Mouse (Mus musculus): ENCODE measurements around the gene Acvr1b. TPM values are rescaled to one million over a fixed set of nuclear protein-coding genes. Genes with fewer than 3 reads are reported as not detected.

Gene Acvr1b
- polyA plus RNA-seq, 1 experiment from 2014 or later: 14.3 TPM

DNA sequence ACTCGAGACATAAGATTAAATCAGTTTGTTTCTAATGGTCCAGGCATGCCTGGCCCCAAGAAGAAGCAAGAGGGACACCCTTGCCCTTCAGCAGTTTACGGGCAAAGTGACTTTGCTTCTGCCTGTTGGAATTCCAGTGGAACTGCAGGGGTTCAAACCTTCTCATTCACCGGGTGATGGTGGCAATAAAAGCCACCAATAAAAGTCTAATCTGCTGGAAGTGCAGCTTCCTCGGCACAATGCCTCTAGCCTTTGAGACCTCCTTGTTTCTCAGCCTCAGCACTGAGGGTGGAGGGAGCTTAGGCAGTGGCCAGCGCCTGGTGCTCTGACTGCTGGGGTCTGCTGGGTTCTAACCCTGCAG, 7.2 kb downstream of the Acvr1b start:
- no peaks in the 10 kb centered on the region for H3K27me3 ChIP-seq
- peaks cover 12% of the 10 kb centered on the region for H3K36me3 ChIP-seq (ENCODE audit: poor library complexity, severe bottlenecking)
- WGBS: 18% methylated on average over 5 of the region's 5 CpGs
- H3K27ac ChIP-seq: no peak overlapping the region
- H3K4me2 ChIP-seq: no peak overlapping the region
- H3K9ac ChIP-seq: no peak overlapping the region
- H3K9me3 ChIP-seq (replicated peaks): no peaks in the 10 kb centered on the region
- no peak overlapping the region for H3K4me3 ChIP-seq
- H3K4me1 ChIP-seq: peaks cover 66% of the 10 kb centered on the region
- no peak for ATAC-seq

DNA sequence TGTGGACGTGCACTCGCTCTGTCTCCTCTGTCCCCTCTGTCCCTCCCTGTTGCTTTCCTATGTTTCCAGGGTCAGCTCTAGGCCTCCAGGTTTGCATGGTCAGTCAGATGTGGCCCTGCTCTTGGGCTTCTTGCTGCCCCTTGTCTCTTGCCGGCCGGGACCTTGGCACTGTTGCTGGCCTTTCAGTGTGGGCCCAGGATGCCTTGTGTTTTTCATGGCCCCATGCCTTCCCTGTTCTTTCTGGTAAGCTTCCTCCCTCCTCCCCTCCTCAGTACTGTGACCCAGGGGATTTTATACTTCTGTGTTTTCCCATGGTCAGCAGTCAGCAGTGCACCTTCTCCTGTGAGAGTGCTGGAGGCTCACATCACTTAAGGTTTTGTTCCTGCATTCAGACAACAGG, 7.6 kb downstream of the Acvr1b start:
- Histone ChIP-seq H3K4me2 (no peak overlapping the region), H3K27ac (no peak overlapping the region)
- WGBS: 7% methylated on average over 4 of the region's 4 CpGs

DNA sequence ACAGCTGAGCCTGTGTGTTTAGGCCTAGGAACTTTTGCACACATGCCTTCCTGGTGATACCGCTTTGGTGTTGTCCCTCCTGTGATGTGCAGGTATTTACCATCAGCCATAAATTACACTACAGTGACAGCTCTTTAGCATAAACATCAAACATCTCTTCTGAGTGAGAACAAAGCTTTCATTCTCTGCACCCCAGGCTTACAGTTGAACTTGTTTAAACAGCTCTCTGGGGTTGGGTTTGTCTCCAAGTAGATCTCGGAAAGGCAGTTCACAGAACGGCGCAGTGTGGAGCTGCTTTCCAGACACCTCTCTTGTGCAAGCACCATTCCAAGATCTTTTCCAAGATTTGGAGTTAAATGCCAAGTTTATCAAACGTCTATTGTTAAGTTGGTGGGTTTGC, 8.8 kb downstream of the Acvr1b start:
- 48% methylated on average over 5 of the region's 5 CpGs for WGBS
- Histone ChIP-seq H3K9me3 (replicated peaks) (no peaks in the 10 kb centered on the region), H3K27me3 (no peaks in the 10 kb centered on the region)

More for the DNA sequence above, 7.6 kb downstream of the Acvr1b start:
- H3K36me3 ChIP-seq (ENCODE audit: poor library complexity, severe bottlenecking): peaks cover 12% of the 10 kb centered on the region
- H3K4me3 ChIP-seq: no peak overlapping the region
- H3K9ac ChIP-seq: 0 out of 2 replicates have a peak overlapping the region, but pooled peaks have one; percentile 32
- no peaks in the 10 kb centered on the region for H3K27me3 ChIP-seq
- no peaks in the 10 kb centered on the region for H3K9me3 ChIP-seq (replicated peaks)
- ATAC-seq: no peak
- peaks cover 62% of the 10 kb centered on the region for H3K4me1 ChIP-seq

DNA sequence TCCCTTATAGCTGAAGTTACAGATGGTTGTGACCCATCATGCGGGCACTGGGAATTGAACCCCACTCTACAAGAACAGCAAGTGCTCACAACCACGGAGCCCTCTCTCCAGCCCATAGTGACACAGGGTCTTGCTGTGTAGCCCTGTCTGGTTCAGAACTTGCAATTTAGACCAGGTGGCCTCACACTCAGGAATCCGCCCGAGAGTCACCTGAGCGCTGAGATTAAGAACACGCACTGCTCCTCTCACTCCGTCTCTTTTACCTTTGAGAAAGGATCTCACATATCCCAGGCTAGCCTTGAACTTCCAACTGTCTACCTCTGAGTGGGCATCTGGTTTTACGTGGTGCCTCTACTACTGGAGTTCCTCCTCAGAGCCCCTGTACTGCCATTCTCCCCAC, 10.4 kb downstream of the Acvr1b start:
- no peaks in the 10 kb centered on the region for H3K9me3 ChIP-seq (replicated peaks)
- WGBS: 96% methylated on average over 8 of the region's 8 CpGs
- ATAC-seq: no peak
- H3K9ac ChIP-seq: no peak overlapping the region
- H3K4me2 ChIP-seq: no peak overlapping the region
- H3K27ac ChIP-seq: no peak overlapping the region
- H3K27me3 ChIP-seq: no peaks in the 10 kb centered on the region
- peaks cover 35% of the 10 kb centered on the region for H3K4me1 ChIP-seq
- no peak overlapping the region for H3K4me3 ChIP-seq
- peaks cover 15% of the 10 kb centered on the region for H3K36me3 ChIP-seq (ENCODE audit: poor library complexity, severe bottlenecking)

More for the DNA sequence above, 8.8 kb downstream of the Acvr1b start:
- no peak overlapping the region for H3K9ac ChIP-seq
- H3K4me2 ChIP-seq: no peak overlapping the region
- peaks cover 51% of the 10 kb centered on the region for H3K4me1 ChIP-seq
- H3K27ac ChIP-seq: no peak overlapping the region
- ATAC-seq: no peak
- no peak overlapping the region for H3K4me3 ChIP-seq
- H3K36me3 ChIP-seq (ENCODE audit: poor library complexity, severe bottlenecking): peaks cover 15% of the 10 kb centered on the region

DNA sequence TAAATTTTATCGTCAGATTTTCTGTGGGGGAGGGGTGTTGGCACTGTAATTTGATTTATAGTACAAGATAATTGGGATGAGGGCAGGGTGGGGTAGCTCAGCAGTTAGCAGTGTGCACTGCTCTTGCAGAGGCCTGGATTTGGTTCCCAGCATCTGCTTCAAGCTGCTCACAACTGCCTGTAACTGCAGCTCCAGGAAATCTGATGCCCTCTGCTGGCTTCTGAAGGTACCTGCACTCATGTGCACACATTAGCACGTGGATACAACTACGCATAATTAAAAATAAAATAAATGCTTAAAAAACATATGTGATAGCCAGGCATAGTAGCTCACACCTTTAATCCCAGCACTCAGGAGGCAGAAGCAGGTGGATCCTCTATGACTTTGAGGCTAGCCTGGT, 11.7 kb downstream of the Acvr1b start:
- no peak overlapping the region for H3K4me3 ChIP-seq
- ATAC-seq: no peak
- peaks cover 38% of the 10 kb centered on the region for H3K4me1 ChIP-seq
- H3K9ac ChIP-seq: no peak overlapping the region
- H3K27me3 ChIP-seq: no peaks in the 10 kb centered on the region; the same call in 1 of the 2 replicates
- peaks cover 15% of the 10 kb centered on the region for H3K36me3 ChIP-seq (ENCODE audit: poor library complexity, severe bottlenecking)
- no peak overlapping the region for H3K4me2 ChIP-seq
- no peak overlapping the region for H3K27ac ChIP-seq
- WGBS: 96% methylated on average over 3 of the region's 3 CpGs
- H3K9me3 ChIP-seq (replicated peaks): no peaks in the 10 kb centered on the region

DNA sequence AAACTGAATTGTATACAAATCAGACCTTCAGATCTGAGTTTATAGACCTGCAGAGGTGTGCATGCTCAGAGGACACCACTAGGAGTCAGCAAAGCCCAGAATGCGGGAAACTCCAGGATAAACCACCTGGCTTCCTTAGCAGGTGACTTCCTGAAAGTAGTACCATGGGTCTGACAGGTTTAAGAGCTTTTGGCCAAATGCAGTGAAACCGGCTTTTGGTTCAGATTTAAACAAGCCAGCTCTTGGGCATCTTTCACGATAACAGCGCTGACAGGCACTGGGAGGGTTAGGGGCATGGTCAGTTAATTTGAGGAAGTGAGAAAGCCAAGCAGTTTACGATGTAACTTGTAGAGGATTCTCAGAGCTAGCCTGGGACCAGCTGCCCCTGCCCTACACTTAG, 14.0 kb downstream of the Acvr1b start:
- H3K4me1 ChIP-seq: peaks cover 38% of the 10 kb centered on the region
- peaks cover 15% of the 10 kb centered on the region for H3K36me3 ChIP-seq (ENCODE audit: poor library complexity, severe bottlenecking)
- 90% methylated on average over 5 of the region's 5 CpGs for WGBS
- H3K4me3 ChIP-seq: no peak overlapping the region
- no peaks in the 10 kb centered on the region; the same call in 1 of the 2 replicates for H3K27me3 ChIP-seq
- H3K27ac ChIP-seq: no peak overlapping the region
- H3K9ac ChIP-seq: no peak overlapping the region
- H3K9me3 ChIP-seq (replicated peaks): no peaks in the 10 kb centered on the region
- H3K4me2 ChIP-seq: no peak overlapping the region
- no peak for ATAC-seq

DNA sequence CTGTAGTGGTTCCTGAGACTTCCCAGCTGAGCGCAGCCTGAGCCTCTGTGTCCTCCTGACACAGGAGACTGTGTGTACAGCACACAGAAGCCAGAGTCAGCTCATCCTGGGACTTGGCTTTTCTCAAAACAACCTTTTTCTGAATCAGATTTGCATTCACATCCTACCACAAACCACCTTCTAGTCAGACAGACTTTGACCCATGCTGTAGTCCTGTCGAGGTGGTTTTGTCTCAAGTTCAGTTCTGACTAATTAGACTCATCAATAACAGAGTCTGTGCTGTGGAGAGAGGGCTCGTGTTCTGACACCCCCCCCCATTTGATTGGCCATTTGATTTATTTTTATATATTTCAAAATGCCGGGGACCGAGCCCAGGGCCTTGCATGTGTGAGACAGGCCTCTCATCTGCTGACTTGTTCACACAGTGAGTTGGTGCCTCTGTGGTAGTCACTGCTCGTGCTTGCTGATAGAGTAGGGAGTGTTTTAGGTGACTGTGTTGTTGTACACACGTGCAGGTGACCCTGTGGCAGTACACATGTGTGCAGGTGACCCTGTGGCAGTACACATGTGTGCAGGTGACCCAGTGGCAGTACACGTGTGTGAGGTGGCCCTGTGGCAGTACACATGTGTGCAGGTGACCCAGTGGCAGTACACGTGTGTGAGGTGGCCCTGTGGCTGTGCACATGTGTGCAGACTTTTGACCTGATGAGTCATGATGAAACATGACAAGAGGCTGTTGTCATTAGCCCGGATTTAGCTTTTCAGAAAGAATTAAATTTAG, 16.3 kb downstream of the Acvr1b start:
- no peak overlapping the region for H3K9ac ChIP-seq
- ATAC-seq: no peak
- H3K4me3 ChIP-seq: no peak overlapping the region
- H3K36me3 ChIP-seq (ENCODE audit: poor library complexity, severe bottlenecking): peaks cover 23% of the 10 kb centered on the region
- H3K9me3 ChIP-seq (replicated peaks): no peaks in the 10 kb centered on the region
- peaks cover 44% of the 10 kb centered on the region for H3K4me1 ChIP-seq
- no peak overlapping the region for H3K27ac ChIP-seq
- H3K27me3 ChIP-seq: peaks cover 4% of the 10 kb centered on the region
- no peak overlapping the region for H3K4me2 ChIP-seq
- WGBS: 73% methylated on average over 10 of the region's 10 CpGs

DNA sequence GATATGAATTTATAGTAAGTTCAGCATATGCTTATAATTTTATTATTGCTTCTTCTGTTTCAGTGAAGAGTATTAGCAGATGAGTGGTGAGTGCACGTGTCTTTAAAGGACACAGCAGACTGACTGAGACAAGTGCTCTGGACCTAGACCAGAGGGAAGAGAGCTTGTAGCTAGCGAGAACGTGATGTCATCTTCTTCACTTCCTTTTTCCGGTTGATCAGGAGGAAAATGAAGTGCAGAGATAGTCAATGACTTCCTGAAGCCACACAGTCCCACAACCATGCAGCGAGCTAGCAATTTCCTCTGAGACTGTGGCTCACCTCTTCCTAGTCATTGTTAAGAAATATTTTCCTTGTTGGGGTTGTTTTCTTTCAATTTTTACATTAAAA, 16.9 kb downstream of the Acvr1b start:
- no peak overlapping the region for H3K4me2 ChIP-seq
- no peak overlapping the region for H3K9ac ChIP-seq
- ATAC-seq: no peak
- no peak overlapping the region for H3K27ac ChIP-seq
- no peak overlapping the region for H3K4me3 ChIP-seq
- H3K4me1 ChIP-seq: peaks cover 44% of the 10 kb centered on the region
- H3K36me3 ChIP-seq (ENCODE audit: poor library complexity, severe bottlenecking): peaks cover 25% of the 10 kb centered on the region
- no peaks in the 10 kb centered on the region for H3K9me3 ChIP-seq (replicated peaks)
- peaks cover 4% of the 10 kb centered on the region for H3K27me3 ChIP-seq
- WGBS: 67% methylated on average over 5 of the region's 5 CpGs

DNA sequence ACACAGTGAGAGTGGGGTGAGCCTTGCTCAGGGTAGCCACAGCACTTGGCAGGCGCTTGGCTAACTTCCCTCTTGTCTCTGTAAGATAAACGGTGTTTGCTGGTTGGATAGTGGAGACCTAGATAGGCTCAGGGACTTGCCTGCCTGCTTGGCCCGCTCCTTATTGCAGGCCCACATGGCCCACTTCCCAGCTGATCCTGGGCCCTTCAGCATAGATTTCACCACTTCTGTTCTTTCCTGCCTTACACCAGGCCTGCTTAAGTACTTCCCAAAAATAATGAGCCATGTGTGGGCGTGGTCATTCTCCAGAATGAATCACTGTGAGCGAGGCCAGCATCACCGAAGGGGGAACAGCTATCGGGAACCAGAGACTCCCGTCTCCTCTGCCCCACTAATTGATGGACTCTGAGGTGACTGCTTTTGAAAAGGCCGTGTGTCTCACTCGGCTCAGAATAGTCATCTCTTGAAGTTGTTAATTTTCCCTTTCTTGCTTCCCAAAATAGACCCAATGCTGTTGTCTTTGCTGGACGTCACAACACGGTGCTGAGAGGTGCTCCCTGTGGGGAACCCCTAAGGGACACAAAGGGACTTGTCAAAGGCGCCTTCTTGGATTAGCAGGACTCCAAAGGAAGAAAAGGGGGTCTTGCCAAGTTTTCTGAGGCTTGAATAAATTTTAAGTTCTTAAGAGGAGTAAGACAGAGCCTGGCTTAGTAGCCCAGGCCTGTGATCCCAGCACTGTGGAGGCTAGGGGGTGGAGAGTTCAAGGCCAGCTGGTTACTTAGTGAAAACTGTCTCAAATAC, 17.8 kb downstream of the Acvr1b start:
- peaks cover 4% of the 10 kb centered on the region for H3K27me3 ChIP-seq
- H3K27ac ChIP-seq: peak overlapping the region; percentile 49
- no peaks in the 10 kb centered on the region for H3K9me3 ChIP-seq (replicated peaks)
- H3K36me3 ChIP-seq (ENCODE audit: poor library complexity, severe bottlenecking): peaks cover 34% of the 10 kb centered on the region
- ATAC-seq: peak; percentile 89
- H3K4me2 ChIP-seq: peak overlapping the region; percentile 29
- no peak overlapping the region for H3K4me3 ChIP-seq
- peak overlapping the region; percentile 34; the same call in 1 of the 2 replicates for H3K9ac ChIP-seq
- H3K4me1 ChIP-seq: peaks cover 44% of the 10 kb centered on the region
- 6% methylated on average over 13 of the region's 13 CpGs for WGBS

DNA sequence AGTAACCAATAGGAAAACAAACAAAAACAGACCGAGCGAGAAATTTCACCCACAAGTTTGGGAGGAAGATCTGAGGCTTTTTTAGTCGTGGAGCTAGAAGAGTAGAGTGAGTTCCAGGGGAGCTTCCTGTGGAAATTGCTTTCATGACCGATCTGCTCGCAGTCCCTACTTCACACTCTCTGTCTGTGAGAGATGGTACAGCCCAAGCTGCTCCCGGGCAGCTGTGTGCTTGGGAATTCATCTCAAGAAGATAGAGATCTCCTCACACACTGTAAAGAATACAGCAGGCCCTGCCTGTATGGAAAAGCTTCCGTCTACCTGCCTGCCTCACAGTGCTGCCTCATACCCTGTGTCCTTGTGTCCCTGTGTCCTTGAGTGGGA, 18.4 kb downstream of the Acvr1b start:
- 0 out of 2 replicates have a peak overlapping the region, but pooled peaks have one; percentile 49 for H3K27ac ChIP-seq
- peaks cover 35% of the 10 kb centered on the region for H3K36me3 ChIP-seq (ENCODE audit: poor library complexity, severe bottlenecking)
- no peak overlapping the region for H3K4me2 ChIP-seq
- H3K9me3 ChIP-seq (replicated peaks): no peaks in the 10 kb centered on the region
- H3K4me1 ChIP-seq: peaks cover 44% of the 10 kb centered on the region
- H3K27me3 ChIP-seq: peaks cover 4% of the 10 kb centered on the region
- no peak for ATAC-seq
- no peak overlapping the region for H3K9ac ChIP-seq
- WGBS: 28% methylated on average over 7 of the region's 7 CpGs
- H3K4me3 ChIP-seq: no peak overlapping the region

DNA sequence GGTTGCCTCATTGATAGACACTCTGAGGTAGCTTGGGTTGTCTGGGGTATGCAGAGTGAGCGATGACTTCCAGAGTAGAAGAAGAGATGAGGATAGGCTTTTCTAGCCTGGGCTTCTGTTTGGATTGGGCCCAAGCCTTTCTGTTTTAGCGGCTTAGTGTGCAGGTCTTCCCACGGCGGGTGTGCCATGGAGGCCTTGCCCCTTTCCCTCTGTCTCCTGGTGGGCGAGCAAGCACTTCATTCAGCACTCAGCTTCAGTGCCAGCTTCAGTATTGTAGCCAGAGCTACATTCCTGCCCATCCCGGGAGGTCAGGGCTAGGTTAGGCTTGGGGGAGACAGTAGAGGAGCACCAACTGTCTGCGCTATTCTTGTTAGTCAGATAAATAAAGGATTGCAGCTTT, 18.8 kb downstream of the Acvr1b start:
- ATAC-seq: no peak
- H3K27me3 ChIP-seq: peaks cover 4% of the 10 kb centered on the region
- H3K36me3 ChIP-seq (ENCODE audit: poor library complexity, severe bottlenecking): peaks cover 35% of the 10 kb centered on the region
- no peak overlapping the region for H3K27ac ChIP-seq
- no peaks in the 10 kb centered on the region for H3K9me3 ChIP-seq (replicated peaks)
- H3K4me1 ChIP-seq: peaks cover 44% of the 10 kb centered on the region
- H3K4me3 ChIP-seq: no peak overlapping the region
- H3K9ac ChIP-seq: no peak overlapping the region
- no peak overlapping the region for H3K4me2 ChIP-seq
- WGBS: 80% methylated on average over 7 of the region's 7 CpGs

DNA sequence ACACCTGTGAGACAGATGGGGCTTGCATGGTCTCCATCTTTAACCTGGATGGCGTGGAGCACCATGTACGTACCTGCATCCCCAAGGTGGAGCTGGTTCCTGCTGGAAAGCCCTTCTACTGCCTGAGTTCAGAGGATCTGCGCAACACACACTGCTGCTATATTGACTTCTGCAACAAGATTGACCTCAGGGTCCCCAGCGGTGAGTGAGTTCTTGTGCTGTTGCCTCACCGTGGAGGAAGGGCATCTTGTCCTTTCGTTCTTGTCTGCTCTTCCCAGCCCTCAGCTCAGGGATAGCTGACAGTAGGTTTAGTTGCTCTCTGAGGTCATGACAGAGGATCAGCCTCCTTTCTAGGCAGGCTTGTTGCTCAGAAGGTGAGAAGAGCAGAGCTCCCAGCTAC, 20.1 kb downstream of the Acvr1b start:
- no peak overlapping the region for H3K4me2 ChIP-seq
- H3K4me3 ChIP-seq: no peak overlapping the region
- peaks cover 44% of the 10 kb centered on the region for H3K4me1 ChIP-seq
- ATAC-seq: no peak
- no peak overlapping the region for H3K9ac ChIP-seq
- H3K36me3 ChIP-seq (ENCODE audit: poor library complexity, severe bottlenecking): peaks cover 43% of the 10 kb centered on the region
- peaks cover 4% of the 10 kb centered on the region for H3K27me3 ChIP-seq
- H3K27ac ChIP-seq: no peak overlapping the region
- no peaks in the 10 kb centered on the region for H3K9me3 ChIP-seq (replicated peaks)
- 97% methylated on average over 6 of the region's 6 CpGs for WGBS
